Mouse (Mus musculus) natural killer cell, adult 2 months (primary cell): ENCODE measurements at regions not wholly inside any gene's neighbourhood (a gene's known extent, or its start where the extent isn't known, plus 50 kb on each side); places are given as distances from the start of the nearest gene placed in this dataset.

Source experiments
- DNase-seq, 2 experiments: peaks; one replicate each; pipeline ENCODE4 v3.0.0; 2022; ENCODE audit warnings: low spot score in 2 of 2

DNA sequence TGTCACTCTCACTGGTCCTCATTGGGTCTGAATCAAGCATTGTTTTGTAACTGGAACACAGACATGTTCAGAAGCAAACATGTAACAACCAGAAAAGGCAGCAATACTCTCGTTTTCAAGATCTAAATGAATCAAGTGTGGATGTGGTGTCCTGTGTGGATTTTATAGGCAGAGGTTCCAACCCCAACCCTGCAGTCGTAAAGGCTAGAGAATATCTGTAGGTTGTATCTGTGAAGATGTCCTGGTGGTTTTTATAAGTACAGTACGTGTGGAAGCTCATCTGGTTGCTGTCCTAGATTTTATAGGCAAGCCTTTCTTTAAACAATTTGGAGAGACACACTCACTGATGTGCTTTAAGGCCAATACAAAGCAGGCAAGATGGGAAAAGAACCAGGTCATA, 518.8 kb upstream of the Atp11b start:
- no peak for DNase-seq

DNA sequence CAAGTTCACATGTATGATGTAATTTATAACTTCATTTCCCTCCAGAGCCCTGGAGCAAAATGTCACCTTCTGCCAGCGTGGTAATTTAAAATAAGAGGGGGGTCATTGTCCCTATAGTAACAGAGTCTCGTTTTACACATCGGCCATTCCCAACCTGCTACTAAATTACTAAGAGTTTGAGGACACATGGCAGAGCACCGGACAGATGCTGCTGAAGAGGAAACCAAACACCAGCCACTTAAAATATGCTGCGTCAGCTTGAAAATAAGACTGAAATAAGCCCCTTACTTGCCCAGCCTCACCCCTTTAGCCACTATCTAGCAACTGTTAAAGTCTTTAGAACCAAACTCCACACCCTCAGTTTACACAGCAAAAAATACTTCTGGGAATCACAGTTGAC, 518.1 kb upstream of the Atp11b start:
- DNase-seq = no peak

DNA sequence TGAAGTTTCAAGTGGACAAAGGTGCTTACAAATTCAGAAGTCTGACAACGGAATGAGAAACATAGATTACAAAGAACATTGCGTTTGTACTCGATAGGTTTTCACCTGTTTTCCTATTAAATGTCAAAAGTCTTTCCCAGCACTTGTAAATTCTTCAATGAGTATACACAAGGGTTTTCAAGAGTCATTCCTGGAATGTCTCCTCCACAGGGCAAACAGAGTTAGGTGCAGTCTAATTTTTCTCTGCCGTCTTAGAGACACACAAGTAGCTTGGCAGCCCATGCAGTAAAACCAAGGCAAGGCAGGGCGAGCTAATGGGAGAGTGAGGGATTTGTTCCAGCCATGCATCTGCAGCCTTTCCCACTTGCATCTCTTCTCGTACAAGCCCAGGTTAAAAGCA, 516.6 kb upstream of the Atp11b start:
- DNase-seq = no peak

DNA sequence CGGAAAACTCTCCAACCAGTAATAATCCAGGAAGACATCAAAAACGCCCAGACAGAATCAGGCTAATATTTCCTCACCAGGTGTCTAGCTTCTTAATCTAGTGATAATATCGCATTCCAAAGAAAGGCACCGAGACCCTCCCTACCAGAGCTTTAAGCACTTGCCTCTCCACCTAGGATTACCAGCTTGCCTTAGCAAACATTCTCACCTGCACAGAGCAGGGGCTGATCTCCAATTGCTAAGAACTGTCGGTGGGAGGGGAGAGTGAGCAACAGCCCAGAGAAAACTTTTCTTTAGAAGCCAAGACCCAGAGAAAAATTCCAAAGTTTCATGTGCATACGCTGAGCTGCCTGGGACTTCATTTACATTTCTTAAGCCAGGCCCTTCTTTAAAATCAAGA, 511.6 kb upstream of the Atp11b start:
- DNase-seq = no peak

DNA sequence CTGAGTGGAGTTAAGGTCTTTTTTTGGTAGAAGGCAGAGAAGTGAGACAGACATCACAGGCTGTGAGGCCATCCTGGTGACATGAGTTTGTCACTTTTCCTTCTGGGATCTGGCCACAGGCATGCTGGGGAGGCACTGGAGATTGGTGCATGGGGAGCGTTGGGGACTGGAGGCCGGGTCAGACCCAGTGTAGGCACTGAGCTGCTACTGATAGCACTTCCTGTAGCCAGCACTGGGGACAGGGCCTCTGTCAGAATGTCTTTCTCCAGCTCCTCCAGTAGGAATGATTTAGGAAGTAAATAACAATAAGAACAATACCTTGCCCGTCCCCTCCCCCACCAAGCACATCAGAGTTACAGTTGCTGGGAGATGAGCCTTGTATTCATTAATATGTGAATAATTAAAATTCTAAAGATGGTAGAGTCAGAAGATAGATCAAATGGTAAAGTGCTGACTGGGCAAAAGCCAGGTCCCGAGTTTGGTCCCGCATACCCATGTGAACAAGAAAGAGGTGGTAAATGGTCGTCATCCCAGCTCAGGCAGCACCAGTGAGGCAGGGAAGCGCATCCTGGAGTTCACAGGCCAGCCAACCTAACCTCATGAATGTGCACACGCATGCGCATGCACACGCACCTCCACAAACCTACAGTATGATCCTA, 510.9 kb upstream of the Atp11b start:
- no peak for DNase-seq

DNA sequence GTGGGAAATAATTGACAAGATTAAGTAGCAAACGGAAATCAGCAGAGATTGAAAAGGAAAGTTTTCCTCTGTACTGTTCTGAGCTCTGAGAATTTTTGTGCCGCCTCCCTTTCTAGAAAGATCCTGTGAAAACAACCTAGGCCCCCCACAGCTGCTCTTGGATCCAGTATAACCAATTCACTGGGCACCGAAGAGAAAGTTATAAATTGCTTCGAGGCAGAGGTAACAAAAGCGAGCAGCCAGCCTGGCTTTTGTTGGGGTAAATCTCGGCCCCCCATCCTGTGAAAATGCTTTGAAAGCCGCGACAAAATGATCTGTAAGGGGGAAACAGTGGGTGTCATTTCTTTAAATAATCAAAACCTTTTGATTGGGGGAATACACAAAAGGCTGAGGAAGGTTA, 508.9 kb upstream of the Atp11b start:
- no peak for DNase-seq

DNA sequence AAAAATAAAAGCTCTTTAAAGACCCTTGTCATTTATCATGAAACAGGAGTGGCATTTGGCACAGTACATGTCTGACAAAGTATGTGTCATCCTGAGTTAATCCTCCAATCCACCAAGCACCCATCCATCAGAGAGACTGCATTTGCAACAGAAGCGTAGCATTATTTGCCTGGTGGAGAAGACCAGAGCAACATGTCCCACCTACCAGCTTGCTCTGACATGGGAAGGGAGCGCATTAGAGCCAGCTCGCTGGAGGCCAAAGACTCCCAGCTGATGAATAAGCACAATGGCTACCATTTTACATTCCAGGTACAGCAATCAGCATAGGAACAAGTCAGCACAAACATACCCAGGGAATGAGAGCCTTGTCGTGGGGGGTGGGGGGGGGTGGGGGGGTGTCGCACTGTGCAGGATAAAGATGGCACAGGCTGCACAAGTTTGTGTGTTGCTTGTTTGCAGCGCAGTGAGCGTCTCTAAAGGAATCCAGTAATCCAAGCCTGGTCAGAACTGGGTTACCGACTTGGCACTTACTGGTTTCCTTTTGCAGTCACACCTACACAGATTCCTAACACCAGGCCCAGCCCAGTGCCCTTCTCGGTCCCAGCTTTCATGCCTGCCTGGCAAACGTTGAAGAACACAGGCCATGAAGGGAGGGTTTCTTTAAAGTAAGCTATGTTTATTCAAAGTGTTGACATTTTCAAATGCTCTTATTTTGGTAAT, 507.8 kb upstream of the Atp11b start:
- no peak for DNase-seq

DNA sequence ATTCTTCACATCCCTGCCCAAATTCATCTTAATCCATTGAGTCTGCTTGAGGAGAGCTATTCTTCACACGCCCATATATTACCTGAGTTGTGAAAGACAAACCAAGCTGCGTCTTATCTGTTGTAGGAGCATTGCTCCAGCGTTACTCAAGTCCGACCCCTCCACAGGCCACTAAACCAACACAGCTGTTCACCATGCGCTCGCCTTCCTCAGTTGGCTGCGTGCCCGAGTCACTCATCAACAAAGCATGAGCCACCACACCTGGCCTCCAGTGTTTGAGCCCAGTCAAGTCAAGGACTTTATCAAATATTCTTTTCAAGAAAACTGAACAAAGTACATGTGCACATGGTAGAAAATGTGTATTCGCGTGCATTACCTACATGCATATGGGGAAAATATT, 504.7 kb upstream of the Atp11b start:
- no peak for DNase-seq

- DNase-seq = no peak
Measured at GRCm38 (mm10) chr3:35250092-35250749, 503.7 kb upstream of the Atp11b start.

DNA sequence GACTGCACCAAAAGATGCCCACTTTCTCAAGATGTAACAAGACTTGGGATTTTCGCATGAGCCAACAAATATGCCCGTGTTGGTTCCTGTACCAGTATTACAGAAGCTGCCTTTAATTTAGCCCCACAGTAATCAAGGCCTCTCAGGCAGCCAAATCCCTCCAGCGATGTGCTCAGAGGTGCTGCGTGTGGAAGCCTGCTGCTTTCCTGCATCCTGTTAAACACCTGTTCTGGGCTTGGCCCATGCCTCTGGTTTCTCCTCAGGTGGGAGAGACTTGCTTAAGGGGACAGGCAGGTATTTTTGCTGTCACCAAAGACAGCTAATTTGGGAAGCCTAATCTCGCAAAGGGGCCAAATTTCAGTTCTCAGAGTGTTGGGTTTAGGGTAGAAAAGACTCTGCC, 500.0 kb upstream of the Atp11b start:
- no peak for DNase-seq

- no peak for DNase-seq
Measured at GRCm38 (mm10) chr3:35260936-35261335, 493.0 kb upstream of the Atp11b start.

DNA sequence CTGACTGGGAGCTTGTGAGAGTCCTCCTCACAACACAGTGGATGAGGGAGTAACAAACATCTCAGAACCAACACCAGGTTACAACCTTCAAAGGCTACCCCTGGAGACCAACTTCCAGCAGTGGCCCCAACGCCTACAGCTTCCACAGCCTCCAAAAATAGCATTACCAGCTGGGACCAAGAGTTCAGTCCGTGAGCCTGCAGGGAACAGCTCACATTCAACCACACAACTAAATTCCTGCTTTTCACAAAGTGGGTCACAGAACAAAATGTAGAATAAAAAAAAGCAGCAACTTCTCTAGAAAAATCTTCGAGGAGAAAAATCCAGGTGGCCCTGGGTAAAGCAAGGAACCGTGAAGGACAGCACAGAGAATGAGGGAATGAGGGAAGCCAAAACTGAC, 485.0 kb upstream of the Atp11b start:
- no peak for DNase-seq

DNA sequence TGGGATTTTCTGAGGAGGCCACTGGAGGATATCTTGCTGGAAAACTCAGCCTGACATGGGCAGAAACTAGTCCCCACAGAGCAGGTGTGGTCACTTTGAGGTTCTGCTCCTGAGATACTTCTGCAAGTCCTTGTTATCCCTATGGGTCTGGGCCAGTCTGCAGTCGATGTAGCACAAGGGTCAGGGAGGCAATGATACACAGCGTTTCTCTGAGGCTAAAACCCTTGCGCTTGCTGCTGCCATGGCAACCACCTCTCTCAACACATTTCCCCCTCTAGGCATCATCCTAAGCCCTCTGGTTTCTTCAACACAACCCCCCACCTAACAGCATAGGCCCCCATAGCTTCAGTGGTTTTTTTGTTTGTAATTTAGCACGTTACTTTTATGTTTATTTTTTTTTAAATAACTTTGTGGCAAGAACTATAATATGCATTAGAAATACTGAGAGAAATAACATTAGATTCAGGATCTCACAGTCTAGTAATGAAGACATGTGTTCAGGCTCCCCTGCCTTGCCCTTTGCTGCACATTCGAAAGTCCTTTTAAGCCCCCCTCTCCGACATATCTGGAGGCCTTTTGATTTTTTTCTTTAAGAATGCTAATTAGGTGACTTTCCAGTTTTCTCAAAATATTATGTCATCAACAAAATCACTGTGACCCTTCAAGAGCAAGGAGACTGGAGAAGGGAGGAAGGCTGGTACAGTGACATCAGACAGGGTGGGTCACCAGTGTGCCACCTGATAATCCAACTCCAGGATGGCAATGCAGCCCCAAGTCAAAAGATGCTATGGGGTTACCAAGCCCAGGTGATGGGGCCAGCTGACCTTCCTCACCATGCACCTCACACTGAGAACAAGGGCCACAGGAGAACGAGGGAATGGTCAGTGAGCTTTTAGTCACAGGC, 483.7 kb upstream of the Atp11b start:
- no peak for DNase-seq

DNA sequence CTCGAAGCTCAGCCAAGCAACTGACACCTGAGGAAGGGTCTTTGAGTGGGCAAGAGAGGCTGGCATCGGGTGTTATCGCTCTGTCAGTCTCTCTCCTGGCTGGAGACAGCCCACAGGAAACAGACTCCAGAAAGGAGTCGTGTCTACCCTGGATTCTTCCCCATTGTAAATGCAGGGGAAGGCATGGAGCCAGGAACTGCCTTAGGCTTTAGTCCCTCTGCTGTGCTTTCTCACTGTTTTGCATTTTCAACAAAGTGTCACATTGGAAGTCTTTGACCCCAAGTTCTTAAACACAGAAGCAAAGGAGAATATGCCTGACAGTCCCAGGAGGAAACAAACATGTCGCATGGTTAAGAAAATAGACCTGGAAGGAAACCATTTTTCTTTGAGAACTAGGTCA, 480.4 kb upstream of the Atp11b start:
- DNase-seq = no peak

GRCm38 (mm10) chr3:35280981-35281380, 472.9 kb upstream of the Atp11b start:
- no peak for DNase-seq

- no peak for DNase-seq
Measured at GRCm38 (mm10) chr3:35282106-35282505, 471.8 kb upstream of the Atp11b start.

DNA sequence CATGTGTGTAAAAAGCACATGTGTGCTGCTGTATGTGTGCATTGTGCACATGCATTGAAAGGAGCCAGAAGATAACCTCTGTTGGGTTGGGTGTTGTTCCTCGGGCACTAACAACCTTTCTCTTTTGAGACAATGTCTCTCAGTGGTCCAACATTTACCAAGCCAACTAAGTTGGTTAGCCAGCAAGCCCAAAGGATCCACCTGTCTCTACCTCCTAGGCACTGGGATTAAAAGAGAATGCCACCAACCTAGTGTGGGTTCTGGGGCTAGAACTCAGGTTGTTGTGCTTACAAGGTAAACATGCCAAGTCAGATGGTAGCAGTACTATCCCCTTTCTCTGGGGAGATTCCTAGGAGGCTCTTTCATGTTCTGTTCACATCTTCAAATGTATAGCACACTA, 459.1 kb upstream of the Atp11b start:
- no peak for DNase-seq

- no peak for DNase-seq
Measured at GRCm38 (mm10) chr3:35295746-35296145, 458.2 kb upstream of the Atp11b start.

DNA sequence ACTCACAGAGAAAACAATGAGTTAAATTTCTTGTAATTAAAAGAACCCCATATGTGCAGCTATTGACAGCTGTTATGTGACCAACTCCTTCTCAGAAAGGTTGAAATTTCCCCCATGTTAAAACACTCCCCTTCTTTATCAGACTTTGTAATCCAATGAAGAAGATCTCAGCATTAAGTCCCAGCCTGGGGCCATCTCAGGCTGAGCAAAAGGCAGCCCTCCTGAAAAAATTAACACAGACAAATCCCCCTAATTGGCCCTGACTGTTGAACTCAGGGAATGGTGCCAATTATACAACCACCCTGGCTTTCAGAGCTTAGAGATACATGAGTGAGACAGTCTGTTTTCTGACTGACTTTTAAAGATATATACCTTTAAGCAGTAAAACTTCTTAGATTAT, 454.9 kb upstream of the Atp11b start:
- no peak for DNase-seq

DNA sequence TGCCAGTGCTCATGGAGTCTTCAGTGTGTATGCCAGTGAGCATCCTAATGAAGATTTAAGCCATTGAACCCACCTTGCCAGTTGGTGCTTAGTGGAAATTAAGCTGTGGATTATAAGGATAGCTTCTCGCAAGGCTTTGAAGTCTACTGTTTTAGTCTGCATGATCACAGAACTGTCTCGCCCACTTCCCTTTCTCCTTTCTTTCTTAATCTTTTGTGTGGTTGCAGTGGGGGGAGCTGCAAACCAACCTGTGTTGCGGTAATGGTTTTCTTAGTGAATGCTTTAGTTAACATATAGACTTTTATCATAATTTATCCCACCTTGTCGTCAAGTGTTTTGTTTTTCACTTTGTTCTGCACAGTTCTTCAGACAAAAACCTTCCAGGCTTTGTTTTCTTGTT, 447.9 kb upstream of the Atp11b start:
- DNase-seq = no peak

DNA sequence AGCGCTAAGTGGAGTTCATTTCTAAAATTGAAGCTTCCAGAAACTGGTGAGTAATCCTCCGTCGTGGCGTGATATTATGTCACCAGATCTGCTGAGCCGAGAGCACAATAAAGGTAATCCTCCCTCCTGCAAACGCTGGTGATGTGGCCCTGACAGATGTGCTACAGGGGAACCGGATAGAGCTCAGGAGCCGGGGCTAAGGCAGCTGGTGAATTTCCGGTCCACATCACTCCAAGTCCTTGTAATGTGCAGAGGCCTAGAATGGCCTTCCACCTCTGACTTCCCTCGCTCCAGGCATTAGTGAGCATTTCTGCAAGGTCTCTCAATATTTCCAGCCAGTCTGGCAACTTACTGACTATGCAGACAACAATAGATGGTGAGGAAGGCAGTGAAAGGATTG, 439.7 kb upstream of the Atp11b start:
- no peak for DNase-seq

DNA sequence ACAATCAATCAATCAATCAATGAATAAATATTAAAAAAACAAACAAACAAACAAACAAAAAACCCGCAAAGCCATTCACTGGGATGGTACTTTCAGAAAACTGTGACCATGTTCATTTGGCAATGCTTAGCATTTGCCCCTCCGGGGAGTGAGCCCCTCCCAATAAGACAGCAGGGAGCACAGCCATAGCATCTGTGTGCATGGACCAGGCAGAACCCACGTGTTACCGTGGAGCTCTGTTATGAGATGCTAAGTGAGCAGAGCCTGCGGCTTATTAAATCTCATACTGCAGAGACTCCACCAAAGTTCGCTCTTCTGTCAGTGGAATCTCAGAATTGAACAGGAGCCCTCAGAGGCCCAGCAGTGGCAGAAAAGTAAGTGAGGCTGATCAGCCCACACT, 438.7 kb upstream of the Atp11b start:
- DNase-seq = no peak
